Mouse (Mus musculus) lung, postnatal 0 days (tissue): ENCODE measurements around the gene Ctu2.

Experiments
- CTCF ChIP-seq: IDR thresholded peaks from 2 replicates; pipeline ENCODE4 v1.5.1; 2016; ENCODE audit warnings: antibody characterized with exemption, mild to moderate bottlenecking
- EP300 ChIP-seq: IDR thresholded peaks from 2 replicates; pipeline ENCODE4 v1.6.1; 2016; ENCODE audit warnings: antibody characterized with exemption, mild to moderate bottlenecking, control low read depth

DNA sequence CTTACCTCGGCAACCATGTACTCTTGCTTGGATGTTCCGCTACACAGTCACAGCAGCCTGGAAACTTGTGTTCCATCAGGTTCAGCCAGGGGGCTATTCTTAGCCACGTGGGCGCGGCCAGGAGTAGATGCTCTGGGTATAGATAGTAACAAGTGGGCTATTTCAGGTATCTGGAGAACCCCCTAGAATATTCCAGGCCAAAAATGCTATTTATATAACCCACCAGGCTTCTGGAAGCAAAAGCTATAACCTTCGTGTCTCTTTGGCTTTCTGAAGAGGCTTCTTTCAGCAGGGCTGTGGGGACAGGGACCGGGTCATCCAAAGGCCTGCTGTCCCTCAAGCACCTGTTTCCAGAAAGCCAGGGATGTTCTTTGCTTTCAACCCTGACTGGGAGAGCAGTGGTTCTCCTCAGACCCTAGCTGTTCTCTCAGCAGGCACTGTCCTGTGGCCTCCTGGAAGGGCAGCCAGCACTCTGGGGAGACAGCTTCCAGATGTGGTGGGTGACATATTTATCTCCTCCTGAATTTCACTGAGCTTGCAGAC, 24.7 kb upstream of the Ctu2 start:
- TF ChIP-seq CTCF: no peak
- TF ChIP-seq EP300: no peak
